Mouse (Mus musculus) heart, embryonic 13.5 days (tissue): ENCODE measurements around the gene Ift43. TPM values are rescaled to one million over a fixed set of nuclear protein-coding genes. Genes with fewer than 3 reads are reported as not detected.
A peak's percentile ranks its signal among the peaks of the same experiment; 100 is the strongest.

Source experiments
- ATAC-seq: fragments of 200-750 bp; cut with Nextera tagmentation; 2 replicates; pipeline ENCODE4 v1.8.0; 2017; ENCODE audit warnings: moderate TSS enrichment; ENCODE audit not compliant: insufficient number of reproducible peaks, low FRiP score, low TSS enrichment; ENCODE audit errors: extremely low read depth
- H3K27ac ChIP-seq: fragments of 300-500 bp; sonication (generic); replicated peaks from 2 replicates; pipeline ENCODE4 v1.5.1; 2015; ENCODE audit warnings: moderate library complexity, mild to moderate bottlenecking, inconsistent platforms
- H3K27me3 ChIP-seq: fragments of 300-500 bp; sonication (generic); replicated peaks from 2 replicates; pipeline ENCODE4 v1.6.1; 2015; ENCODE audit warnings: mild to moderate bottlenecking, inconsistent platforms
- H3K36me3 ChIP-seq: fragments of 300-500 bp; sonication (generic); 2 replicates; pipeline ENCODE4 v1.6.1; 2015; ENCODE audit warnings: mild to moderate bottlenecking, inconsistent platforms
- H3K4me1 ChIP-seq: fragments of 300-500 bp; sonication (generic); 2 replicates; pipeline ENCODE4 v1.6.1; 2015; ENCODE audit warnings: inconsistent platforms
- H3K4me2 ChIP-seq: fragments of 300-500 bp; sonication (generic); 2 replicates; pipeline ENCODE4 v1.6.1; 2015; ENCODE audit warnings: inconsistent platforms, mild to moderate bottlenecking, moderate library complexity
- H3K4me3 ChIP-seq: fragments of 300-500 bp; sonication (generic); 2 replicates; pipeline ENCODE4 v1.5.1; 2015; ENCODE audit warnings: moderate library complexity, mild to moderate bottlenecking, inconsistent platforms
- H3K9ac ChIP-seq: fragments of 300-500 bp; sonication (generic); 2 replicates; pipeline ENCODE4 v1.6.1; 2015; ENCODE audit warnings: inconsistent platforms, mild to moderate bottlenecking, moderate library complexity
- H3K9me3 ChIP-seq: fragments of 300-500 bp; sonication (generic); 2 replicates; pipeline ENCODE4 v1.6.1; 2016; ENCODE audit warnings: inconsistent platforms
- WGBS: fragments of 180-500 bp; shearing (Covaris S2); methylation state at CpG from one replicate; pipeline ENCODE4 v1.1.7; 2015; ENCODE audit warnings: mixed read lengths; 5-methylcytosine and 5-hydroxymethylcytosine counted together
- polyA plus RNA-seq: library from polyadenylated mRNA; unstranded; fragments of >200 nt; fragmentation: Nextera tagmentation; extraction: Ambion mirVana; gene quantifications from 2 replicates; pipeline ENCODE4 v1.2.1, GENCODE M21; 2015

The Ift43 gene
- polyA plus RNA-seq, 1 experiment from 2014 or later, result 108 TPM

- H3K4me1 ChIP-seq, result 0 out of 2 replicates have a peak, but pooled peaks cover 4% of the 10 kb centered on the region
- no peak overlapping the region for H3K9ac ChIP-seq
- H3K4me2 ChIP-seq, result no peak overlapping the region
- ATAC-seq, result no peak
- H3K36me3 ChIP-seq, result peaks cover 49% of the 10 kb centered on the region
- H3K4me3 ChIP-seq, result no peak overlapping the region
- H3K27me3 ChIP-seq, result no peaks in the 10 kb centered on the region
- H3K9me3 ChIP-seq, result no peaks in the 10 kb centered on the region
- 86% methylated on average over 2 of the region's 2 CpGs for WGBS
- H3K27ac ChIP-seq, result no peak overlapping the region
Observed at GRCm38 (mm10) chr12:86055306-86055705, 27.0 kb upstream of the Ift43 start.

GRCm38 (mm10) chr12:86056976-86057375 is 25.4 kb upstream of the Ift43 start:
- H3K4me1 ChIP-seq, result no peaks in the 10 kb centered on the region
- H3K27ac ChIP-seq, result no peak overlapping the region
- H3K9ac ChIP-seq, result no peak overlapping the region
- H3K4me2 ChIP-seq, result no peak overlapping the region
- ATAC-seq, result no peak
- no peaks in the 10 kb centered on the region for H3K27me3 ChIP-seq
- WGBS, result 82% methylated on average over 8 of the region's 8 CpGs
- H3K36me3 ChIP-seq, result peaks cover 60% of the 10 kb centered on the region
- no peak overlapping the region for H3K4me3 ChIP-seq
- H3K9me3 ChIP-seq, result no peaks in the 10 kb centered on the region

GRCm38 (mm10) chr12:86057516-86057915 is 24.8 kb upstream of the Ift43 start:
- no peak overlapping the region for H3K4me3 ChIP-seq
- H3K27ac ChIP-seq, result no peak overlapping the region
- no peak overlapping the region for H3K4me2 ChIP-seq
- no peaks in the 10 kb centered on the region for H3K9me3 ChIP-seq
- H3K36me3 ChIP-seq, result peaks cover 65% of the 10 kb centered on the region
- ATAC-seq, result no peak
- 80% methylated on average over 8 of the region's 8 CpGs for WGBS
- H3K9ac ChIP-seq, result no peak overlapping the region
- no peaks in the 10 kb centered on the region for H3K4me1 ChIP-seq
- H3K27me3 ChIP-seq, result no peaks in the 10 kb centered on the region

- no peaks in the 10 kb centered on the region for H3K9me3 ChIP-seq
- no peaks in the 10 kb centered on the region for H3K4me1 ChIP-seq
- no peak overlapping the region for H3K4me2 ChIP-seq
- 70% methylated on average over 6 of the region's 6 CpGs for WGBS
- H3K4me3 ChIP-seq, result no peak overlapping the region
- no peak overlapping the region for H3K27ac ChIP-seq
- H3K36me3 ChIP-seq, result peaks cover 83% of the 10 kb centered on the region
- no peak for ATAC-seq
- no peaks in the 10 kb centered on the region for H3K27me3 ChIP-seq
- H3K9ac ChIP-seq, result no peak overlapping the region
Observed at GRCm38 (mm10) chr12:86059341-86059740, 23.0 kb upstream of the Ift43 start.

- Histone ChIP-seq H3K9me3 (no peaks in the 10 kb centered on the region), H3K36me3 (peaks cover 81% of the 10 kb centered on the region), H3K27me3 (no peaks in the 10 kb centered on the region), H3K27ac (no peak overlapping the region), H3K9ac (no peak overlapping the region), H3K4me3 (no peak overlapping the region), H3K4me2 (no peak overlapping the region), H3K4me1 (no peaks in the 10 kb centered on the region)
- no peak for ATAC-seq
Observed at GRCm38 (mm10) chr12:86064796-86065195, 17.5 kb upstream of the Ift43 start.

- Histone ChIP-seq H3K27me3 (no peaks in the 10 kb centered on the region), H3K4me3 (no peak overlapping the region), H3K27ac (no peak overlapping the region), H3K4me2 (no peak overlapping the region), H3K9ac (no peak overlapping the region), H3K4me1 (peaks cover 29% of the 10 kb centered on the region), H3K9me3 (0 out of 2 replicates have a peak, but pooled peaks cover 4% of the 10 kb centered on the region), H3K36me3 (peaks cover 56% of the 10 kb centered on the region)
- ATAC-seq, result no peak
- 84% methylated on average over 6 of the region's 6 CpGs for WGBS
Observed at GRCm38 (mm10) chr12:86071432-86071831, 10.9 kb upstream of the Ift43 start.

- Histone ChIP-seq H3K36me3 (peaks cover 25% of the 10 kb centered on the region), H3K27ac (no peak overlapping the region), H3K27me3 (no peaks in the 10 kb centered on the region), H3K4me2 (peak overlapping the region; percentile 84; the same call in 1 of the 2 replicates), H3K9me3 (0 out of 2 replicates have a peak, but pooled peaks cover 4% of the 10 kb centered on the region), H3K9ac (no peak overlapping the region), H3K4me1 (peaks cover 49% of the 10 kb centered on the region), H3K4me3 (no peak overlapping the region)
- 73% methylated on average over 12 of the region's 12 CpGs for WGBS
- no peak for ATAC-seq
Observed at GRCm38 (mm10) chr12:86074681-86075080, 7.7 kb upstream of the Ift43 start.

- H3K4me1 ChIP-seq, result peaks cover 49% of the 10 kb centered on the region
- WGBS, result 82% methylated on average over 7 of the region's 7 CpGs
- peaks cover 19% of the 10 kb centered on the region for H3K36me3 ChIP-seq
- peak overlapping the region; percentile 69 for H3K4me3 ChIP-seq
- ATAC-seq, result no peak
- H3K4me2 ChIP-seq, result peak overlapping the region; percentile 84
- H3K9ac ChIP-seq, result peak overlapping the region; percentile 91; the same call in 1 of the 2 replicates
- peaks cover 4% of the 10 kb centered on the region; the same call in 1 of the 2 replicates for H3K27me3 ChIP-seq
- H3K27ac ChIP-seq, result no peak overlapping the region
- 0 out of 2 replicates have a peak, but pooled peaks cover 4% of the 10 kb centered on the region for H3K9me3 ChIP-seq
Observed at GRCm38 (mm10) chr12:86075358-86075757, 7.0 kb upstream of the Ift43 start.

- Histone ChIP-seq H3K4me3 (peak overlapping the region; percentile 69), H3K4me1 (peaks cover 49% of the 10 kb centered on the region), H3K9ac (peak overlapping the region; percentile 91), H3K27me3 (peaks cover 11% of the 10 kb centered on the region), H3K36me3 (peaks cover 18% of the 10 kb centered on the region), H3K4me2 (peak overlapping the region; percentile 84), H3K27ac (no peak overlapping the region), H3K9me3 (0 out of 2 replicates have a peak, but pooled peaks cover 4% of the 10 kb centered on the region)
- WGBS, result 14% methylated on average over 13 of the region's 13 CpGs
- ATAC-seq, result no peak
Observed at GRCm38 (mm10) chr12:86076321-86076901, 5.9 kb upstream of the Ift43 start.

- Histone ChIP-seq H3K36me3 (peaks cover 11% of the 10 kb centered on the region; the same call in 1 of the 2 replicates), H3K4me1 (peaks cover 53% of the 10 kb centered on the region), H3K9me3 (no peaks in the 10 kb centered on the region), H3K4me2 (peak overlapping the region; percentile 84), H3K4me3 (peak overlapping the region; percentile 69), H3K27me3 (peaks cover 11% of the 10 kb centered on the region), H3K9ac (peak overlapping the region; percentile 91), H3K27ac (peak overlapping the region; percentile 94)
- 37% methylated on average over 8 of the region's 8 CpGs for WGBS
- no peak for ATAC-seq
Observed at GRCm38 (mm10) chr12:86077322-86077721, 5.0 kb upstream of the Ift43 start.

GRCm38 (mm10) chr12:86077736-86078135 is 4.6 kb upstream of the Ift43 start:
- H3K4me2 ChIP-seq, result peak overlapping the region; percentile 84
- peak overlapping the region; percentile 91 for H3K9ac ChIP-seq
- ATAC-seq, result no peak
- peaks cover 9% of the 10 kb centered on the region; the same call in 1 of the 2 replicates for H3K36me3 ChIP-seq
- peak overlapping the region; percentile 94 for H3K27ac ChIP-seq
- H3K4me1 ChIP-seq, result peaks cover 53% of the 10 kb centered on the region
- no peaks in the 10 kb centered on the region for H3K9me3 ChIP-seq
- peaks cover 11% of the 10 kb centered on the region for H3K27me3 ChIP-seq
- 24% methylated on average over 11 of the region's 11 CpGs for WGBS
- peak overlapping the region; percentile 69 for H3K4me3 ChIP-seq

GRCm38 (mm10) chr12:86078176-86078552 is 4.2 kb upstream of the Ift43 start:
- Histone ChIP-seq H3K9me3 (no peaks in the 10 kb centered on the region), H3K4me3 (peak overlapping the region; percentile 69), H3K27ac (peak overlapping the region; percentile 94), H3K36me3 (peaks cover 9% of the 10 kb centered on the region; the same call in 1 of the 2 replicates), H3K9ac (peak overlapping the region; percentile 91), H3K4me1 (peaks cover 57% of the 10 kb centered on the region), H3K4me2 (peak overlapping the region; percentile 84), H3K27me3 (peaks cover 11% of the 10 kb centered on the region)
- WGBS, result 25% methylated on average over 9 of the region's 9 CpGs
- ATAC-seq, result no peak
